Mouse (Mus musculus) neutrophil, adult 83 days (primary cell): ENCODE results near the gene Olfr447. TPM values are rescaled to one million over a fixed set of nuclear protein-coding genes. Genes with fewer than 3 reads are reported as not detected.

Source experiments
- total RNA-seq, 2 experiments: library from RNA; stranded (reverse); gene quantifications; one replicate each; pipeline ENCODE4 v1.2.4; 2023

The Olfr447 gene
- not detected for total RNA-seq

GRCm38 (mm10) chr6:42908578-42908977 lies at the start of gene Olfr447:
Gene Olfr447 (plus strand): TSS chr6:42908878.

GRCm38 (mm10) chr6:42890141-42890540 lies 18.5 kb upstream of the Olfr447 start, which contains the start of gene Olfr448:
Gene Olfr448 (plus strand): TSS chr6:42890441.

GRCm38 (mm10) chr6:42921077-42921476 lies 12.4 kb downstream of the Olfr447 start, which contains the start of gene Olfr446:
Gene Olfr446 (plus strand): TSS chr6:42921377.

GRCm38 (mm10) chr6:42948767-42949166 lies 40.1 kb downstream of the Olfr447 start, which contains the start of gene Olfr444:
Gene Olfr444 (plus strand): TSS chr6:42949067.

Other genes with a start within 250 kb of the Olfr447 start
- under 1 TPM in 1 of 2 experiments, not detected in 1; 0.15 TPM for gene Tcaf1, start 198.8 kb upstream of the Olfr447 start, total RNA-seq
- not detected for gene Olfr453, start 169.5 kb upstream of the Olfr447 start, total RNA-seq
- not detected for gene Olfr38, start 152.5 kb upstream of the Olfr447 start, total RNA-seq
- gene Olfr452, start 123.8 kb upstream of the Olfr447 start, total RNA-seq = not detected
- gene Olfr450, start 96.9 kb upstream of the Olfr447 start, total RNA-seq = not detected
- not detected for gene Olfr449, start 74.5 kb upstream of the Olfr447 start, total RNA-seq
- gene Olfr448, start 18.4 kb upstream of the Olfr447 start, total RNA-seq = not detected
- not detected for gene Olfr446, start 12.5 kb downstream of the Olfr447 start, total RNA-seq
- gene Olfr444, start 40.2 kb downstream of the Olfr447 start, total RNA-seq = not detected
- gene Olfr441, start 197.5 kb downstream of the Olfr447 start, total RNA-seq = not detected
- gene Olfr237-ps1, start 237.7 kb downstream of the Olfr447 start, total RNA-seq = not detected